Mouse (Mus musculus) ES-Bruce4 (cell line): ENCODE results near the gene Tbc1d10c.

Experiments used
- CTCF ChIP-seq: IDR thresholded peaks from one replicate; pipeline ENCODE4 v1.8.1; 2011; ENCODE audit warnings: low read depth, low read length
- EP300 ChIP-seq: IDR thresholded peaks from 2 replicates; pipeline ENCODE4 v1.6.1; 2011; ENCODE audit warnings: low read depth, low read length; ENCODE audit not compliant: insufficient read depth
- POLR2A ChIP-seq: IDR thresholded peaks from one replicate; pipeline ENCODE4 v1.8.1; 2011; ENCODE audit warnings: low read length; ENCODE audit not compliant: insufficient read depth

- TF ChIP-seq CTCF (no peak), POLR2A (no peak), EP300 (no peak)
These were observed 38.4 kb downstream of the Tbc1d10c start for GRCm38 (mm10) chr19:4152445-4153231.
